Mouse (Mus musculus): ENCODE measurements around the gene Tas2r125.
"Not testable (repeated sequence)": the region's sequence is repeated elsewhere in the genome, so short reads cannot be mapped to it uniquely, and the experiment has no call there.

GRCm38 (mm10) chr6:132941376-132941775 lies 31.9 kb downstream of the Tas2r125 start:
- not testable (repeated sequence) for TF ChIP-seq CTCF (IDR thresholded peaks at IDR 0.05; ENCODE audit: extremely low read depth, insufficient read depth, insufficient read length, insufficient replicate concordance); POLR2A (IDR thresholded peaks at IDR 0.05; ENCODE audit: low read depth, low read length)
